Mouse (Mus musculus) forebrain, embryonic 16.5 days (tissue): ENCODE measurements around the gene Fam207a. TPM values are rescaled to one million over a fixed set of nuclear protein-coding genes. Genes with fewer than 3 reads are reported as not detected.

Experiments
- ATAC-seq: fragments of 200-750 bp; cut with Nextera tagmentation; 2 replicates; pipeline ENCODE4 v1.8.0; 2017; ENCODE audit warnings: mild to moderate bottlenecking, moderate library complexity
- H3K27ac ChIP-seq: fragments of 300-500 bp; sonication (generic); 2 replicates; pipeline ENCODE4 v1.5.1; 2014; ENCODE audit warnings: low read length, control low read depth
- H3K27me3 ChIP-seq: fragments of 300-500 bp; sonication (generic); replicated peaks from 2 replicates; pipeline ENCODE4 v1.6.1; 2014; ENCODE audit warnings: low read length; ENCODE audit not compliant: control insufficient read depth, insufficient read depth
- H3K36me3 ChIP-seq: fragments of 300-500 bp; sonication (generic); 2 replicates; pipeline ENCODE4 v1.6.1; 2014; ENCODE audit not compliant: control insufficient read depth, insufficient read depth
- H3K4me1 ChIP-seq: fragments of 300-500 bp; sonication (generic); replicated peaks from 2 replicates; pipeline ENCODE4 v1.6.1; 2014; ENCODE audit warnings: low read length; ENCODE audit not compliant: control insufficient read depth, insufficient read depth
- H3K4me2 ChIP-seq: fragments of 300-500 bp; sonication (generic); 2 replicates; pipeline ENCODE4 v1.6.1; 2014; ENCODE audit warnings: mild to moderate bottlenecking, low read length, control low read depth
- H3K4me3 ChIP-seq: fragments of 300-500 bp; sonication (generic); replicated peaks from 2 replicates; pipeline ENCODE4 v1.5.1; 2014; ENCODE audit warnings: mild to moderate bottlenecking, low read length, control low read depth
- H3K9ac ChIP-seq: fragments of 300-500 bp; sonication (generic); replicated peaks from 2 replicates; pipeline ENCODE4 v1.6.1; 2014; ENCODE audit warnings: low read depth, low read length, control low read depth
- H3K9me3 ChIP-seq: fragments of 300-500 bp; sonication (generic); 2 replicates; pipeline ENCODE4 v1.6.1; 2016; ENCODE audit warnings: low read length; ENCODE audit not compliant: control insufficient read depth
- WGBS: fragments of 180-500 bp; shearing (Covaris S2); extraction: QIAGEN DNeasy Blood & Tissue Kit; methylation state at CpG from one replicate; pipeline ENCODE4 v1.1.7; 2014; 5-methylcytosine and 5-hydroxymethylcytosine counted together
- polyA plus RNA-seq: library from polyadenylated mRNA; unstranded; fragments of >200 nt; fragmentation: Nextera tagmentation; extraction: Ambion mirVana; gene quantifications from 2 replicates; pipeline ENCODE4 v1.2.1, GENCODE M21; 2015

Gene Fam207a
- polyA plus RNA-seq, 1 experiment from 2014 or later, result 42.8 TPM

DNA sequence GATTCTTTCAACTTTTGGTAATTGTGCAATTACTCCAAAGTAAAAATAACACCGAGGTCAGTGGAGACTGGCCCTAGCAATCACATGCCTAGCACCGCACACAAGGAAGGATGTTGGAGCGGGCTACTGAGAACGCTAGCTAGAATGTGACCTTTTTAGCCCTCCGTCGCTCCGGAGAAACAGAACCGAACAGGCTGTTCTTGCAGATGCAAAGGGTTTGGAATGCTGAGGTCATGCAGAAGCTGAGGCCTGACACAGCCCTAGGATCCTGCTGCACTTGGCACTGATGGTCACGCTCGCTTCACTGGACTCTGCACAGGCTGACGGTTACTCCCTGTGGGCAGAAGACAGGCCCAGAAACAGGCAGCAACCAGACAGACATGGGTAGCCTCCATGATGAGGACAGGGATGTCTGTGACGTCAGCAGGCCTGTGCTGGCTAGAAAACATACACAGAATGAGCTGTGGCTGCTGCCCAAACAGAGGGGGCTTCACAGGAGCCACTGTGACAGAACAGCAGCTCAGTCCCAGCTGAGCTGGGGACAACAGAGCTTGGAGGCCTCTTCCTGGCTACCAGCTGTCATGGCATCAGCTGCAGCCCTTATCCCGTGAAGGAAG is 8.5 kb downstream of the Fam207a start:
- Histone ChIP-seq H3K4me2 (no peak overlapping the region), H3K27me3 (no peaks in the 10 kb centered on the region), H3K9me3 (no peaks in the 10 kb centered on the region), H3K4me3 (no peak overlapping the region), H3K4me1 (0 out of 2 replicates have a peak, but pooled peaks cover 3% of the 10 kb centered on the region), H3K27ac (no peak overlapping the region), H3K9ac (no peak overlapping the region), H3K36me3 (peaks cover 13% of the 10 kb centered on the region)
- ATAC-seq, result no peak
- 92% methylated on average over 13 of the region's 13 CpGs for WGBS

DNA sequence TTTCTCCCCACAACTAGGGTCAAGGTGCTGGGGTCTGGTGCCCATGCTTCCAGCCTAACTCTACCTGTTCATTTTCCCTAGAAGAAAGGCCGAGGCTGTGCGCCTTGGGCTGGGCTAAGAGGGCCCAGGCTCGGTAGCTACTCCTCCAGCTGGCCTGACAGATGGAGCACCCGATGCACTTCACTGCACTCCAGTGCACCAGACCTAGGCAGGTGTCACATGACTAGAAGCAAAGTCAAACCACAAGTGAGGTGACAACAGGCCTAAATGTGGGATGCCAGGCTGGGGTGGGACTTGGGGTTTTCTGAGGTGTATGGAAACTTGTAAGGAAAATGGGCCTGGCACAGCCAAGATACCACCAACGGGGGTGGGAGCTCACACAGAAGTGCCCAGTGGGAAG is 9.1 kb downstream of the Fam207a start:
- no peak for ATAC-seq
- WGBS, result 83% methylated on average over 5 of the region's 5 CpGs
- Histone ChIP-seq H3K27ac (no peak overlapping the region), H3K9ac (no peak overlapping the region), H3K9me3 (no peaks in the 10 kb centered on the region), H3K4me3 (no peak overlapping the region), H3K4me2 (no peak overlapping the region), H3K4me1 (0 out of 2 replicates have a peak, but pooled peaks cover 3% of the 10 kb centered on the region), H3K36me3 (peaks cover 8% of the 10 kb centered on the region), H3K27me3 (no peaks in the 10 kb centered on the region)

DNA sequence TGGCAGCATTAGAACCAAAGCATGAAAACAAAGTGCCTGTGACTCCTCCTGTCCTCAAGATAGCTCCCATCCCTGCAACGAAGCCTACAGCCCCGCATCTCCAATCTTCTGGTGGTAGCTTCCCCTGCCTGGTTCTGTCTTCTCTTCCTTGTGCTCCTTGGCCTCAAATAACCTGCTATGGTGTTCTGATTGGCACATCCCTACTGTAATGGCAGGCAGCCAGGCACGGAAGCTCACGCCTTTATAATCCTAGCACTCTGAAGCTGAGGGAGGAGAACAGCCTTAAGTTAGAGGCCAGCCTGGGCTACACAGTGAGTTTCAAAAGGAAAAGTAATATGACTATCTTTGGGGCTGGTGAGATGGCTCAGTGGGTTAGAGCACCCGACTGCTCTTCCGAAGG is 11.4 kb downstream of the Fam207a start:
- Histone ChIP-seq H3K27me3 (no peaks in the 10 kb centered on the region), H3K36me3 (peaks cover 4% of the 10 kb centered on the region; the same call in 1 of the 2 replicates), H3K9me3 (no peaks in the 10 kb centered on the region), H3K4me2 (no peak overlapping the region), H3K4me1 (no peaks in the 10 kb centered on the region), H3K9ac (no peak overlapping the region), H3K27ac (no peak overlapping the region), H3K4me3 (no peak overlapping the region)
- ATAC-seq, result no peak
- 87% methylated on average over 6 of the region's 6 CpGs for WGBS

DNA sequence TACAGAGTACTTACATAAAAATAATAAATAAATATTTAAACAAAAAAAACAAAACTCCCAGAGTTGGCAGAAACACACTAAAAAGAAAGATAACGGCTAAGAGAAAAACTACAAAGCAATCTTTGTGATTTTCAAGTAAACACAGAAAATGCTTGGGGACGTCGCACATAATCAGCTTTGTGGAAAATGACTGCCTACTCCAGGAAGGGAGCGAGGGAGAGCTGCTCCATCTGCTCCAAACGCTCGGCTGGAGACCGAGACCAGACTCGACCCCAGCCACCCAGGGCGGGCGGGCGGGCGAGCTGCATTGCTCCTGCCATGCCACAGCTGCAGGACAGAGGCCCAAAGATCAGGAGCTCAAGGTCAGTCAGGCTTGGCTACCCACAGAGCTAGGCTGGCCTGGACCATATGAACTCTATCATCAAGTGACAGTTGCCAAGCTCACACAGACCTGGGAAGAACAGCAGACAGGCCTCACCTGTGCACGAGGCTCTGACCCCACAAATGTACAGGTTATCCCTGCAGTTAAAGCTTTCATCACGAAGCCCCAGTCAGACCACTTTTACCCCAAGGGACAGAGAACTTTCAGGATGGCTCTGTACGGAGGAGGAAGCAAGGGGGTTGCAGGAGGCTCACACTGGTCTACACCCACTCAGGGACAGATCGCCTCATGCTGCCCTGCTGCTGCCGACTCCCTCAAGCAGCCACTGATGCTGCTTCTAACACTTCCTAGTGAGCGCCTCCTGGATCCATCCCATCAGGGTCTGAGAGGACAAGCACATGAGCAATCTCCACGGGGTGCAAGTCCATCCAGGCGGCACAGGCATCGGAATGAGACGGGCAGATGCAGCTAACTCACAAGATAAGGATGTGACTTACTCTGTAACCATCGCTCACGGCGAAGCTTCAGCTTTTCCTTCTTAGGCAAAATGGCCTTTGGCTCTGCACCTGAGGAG is 12.3 kb downstream of the Fam207a start:
- no peak overlapping the region for H3K27ac ChIP-seq
- no peak overlapping the region for H3K4me3 ChIP-seq
- H3K9me3 ChIP-seq, result no peaks in the 10 kb centered on the region
- H3K4me1 ChIP-seq, result no peaks in the 10 kb centered on the region
- no peak for ATAC-seq
- no peak overlapping the region for H3K9ac ChIP-seq
- H3K4me2 ChIP-seq, result no peak overlapping the region
- 89% methylated on average over 25 of the region's 25 CpGs for WGBS
- no peaks in the 10 kb centered on the region for H3K27me3 ChIP-seq
- peaks cover 4% of the 10 kb centered on the region; the same call in 1 of the 2 replicates for H3K36me3 ChIP-seq

DNA sequence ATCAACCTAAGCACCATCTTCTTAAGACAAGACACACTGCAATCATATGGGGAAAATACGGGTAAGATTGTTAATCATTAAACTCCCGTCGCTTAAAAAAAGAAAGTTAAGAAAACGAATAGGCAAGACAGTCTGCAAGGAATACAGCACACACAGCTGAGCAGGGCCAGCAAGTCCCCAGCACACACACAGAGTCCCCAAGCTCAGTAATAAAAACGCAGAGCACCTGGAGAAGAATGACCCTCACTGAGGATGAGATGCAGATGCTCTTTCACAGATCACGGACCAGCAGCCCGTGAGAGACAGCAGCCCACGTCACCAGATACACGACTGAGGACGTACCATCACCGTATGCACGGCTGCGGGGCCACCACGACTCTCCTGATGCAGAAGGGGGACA is 14.9 kb downstream of the Fam207a start:
- H3K4me2 ChIP-seq, result no peak overlapping the region
- WGBS, result 91% methylated on average over 14 of the region's 14 CpGs

GRCm38 (mm10) chr10:77498254-77498653 is 17.3 kb downstream of the Fam207a start:
- no peak for ATAC-seq
- H3K9me3 ChIP-seq, result no peaks in the 10 kb centered on the region
- H3K4me1 ChIP-seq, result no peaks in the 10 kb centered on the region
- H3K27me3 ChIP-seq, result no peaks in the 10 kb centered on the region
- 91% methylated on average over 6 of the region's 6 CpGs for WGBS
- no peak overlapping the region for H3K27ac ChIP-seq
- H3K4me3 ChIP-seq, result no peak overlapping the region
- no peak overlapping the region for H3K4me2 ChIP-seq
- peaks cover 2% of the 10 kb centered on the region; the same call in 1 of the 2 replicates for H3K36me3 ChIP-seq
- no peak overlapping the region for H3K9ac ChIP-seq

More for the DNA sequence above, 14.9 kb downstream of the Fam207a start:
- Histone ChIP-seq H3K36me3 (peaks cover 4% of the 10 kb centered on the region; the same call in 1 of the 2 replicates), H3K4me1 (no peaks in the 10 kb centered on the region), H3K4me3 (no peak overlapping the region), H3K27ac (no peak overlapping the region), H3K27me3 (no peaks in the 10 kb centered on the region), H3K9ac (no peak overlapping the region), H3K9me3 (no peaks in the 10 kb centered on the region)
- ATAC-seq, result no peak

DNA sequence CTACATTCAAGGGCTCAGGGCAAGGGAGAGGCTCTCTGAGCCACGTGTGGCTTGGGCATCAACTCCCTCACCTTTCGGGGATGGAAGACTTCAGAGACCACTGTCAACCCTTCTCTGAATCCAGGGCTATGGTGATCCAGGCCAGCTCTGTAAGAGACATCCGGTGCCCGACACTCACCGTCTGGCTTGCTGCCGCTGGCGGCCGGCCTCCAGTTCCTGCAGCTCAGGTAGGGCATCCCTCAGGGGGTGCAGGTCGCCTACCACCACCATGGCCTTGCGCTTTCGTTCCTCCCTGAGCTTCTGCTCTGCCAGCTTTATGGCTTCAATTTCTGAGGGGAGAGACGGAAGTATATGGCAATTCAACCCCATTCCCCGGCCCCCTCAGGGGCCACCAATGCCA is 18.4 kb downstream of the Fam207a start:
- Histone ChIP-seq H3K9ac (no peak overlapping the region), H3K36me3 (0 out of 2 replicates have a peak, but pooled peaks cover 2% of the 10 kb centered on the region), H3K27ac (no peak overlapping the region), H3K27me3 (no peaks in the 10 kb centered on the region), H3K9me3 (no peaks in the 10 kb centered on the region), H3K4me3 (no peak overlapping the region), H3K4me1 (no peaks in the 10 kb centered on the region), H3K4me2 (no peak overlapping the region)
- WGBS, result 97% methylated on average over 13 of the region's 13 CpGs
- ATAC-seq, result no peak

DNA sequence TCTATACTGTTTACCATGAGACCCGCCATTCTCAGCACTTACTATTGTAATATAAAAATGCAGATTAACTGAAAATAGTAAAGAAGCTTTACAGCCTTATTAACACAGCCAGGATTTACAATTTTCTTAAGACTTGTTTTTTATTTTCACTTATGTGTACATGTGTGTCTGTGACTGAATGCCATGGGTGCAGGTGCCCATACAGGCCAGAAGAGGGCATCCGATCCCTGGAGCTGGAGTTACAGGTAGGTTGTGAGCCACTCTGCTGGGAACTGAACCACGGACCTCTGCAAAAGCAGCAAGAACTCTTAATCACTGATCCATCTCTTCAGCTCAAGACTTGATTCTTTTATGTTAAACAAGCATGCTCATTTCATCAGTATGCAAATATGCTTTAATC is 22.7 kb downstream of the Fam207a start:
- no peaks in the 10 kb centered on the region for H3K27me3 ChIP-seq
- H3K4me1 ChIP-seq, result no peaks in the 10 kb centered on the region
- no peak overlapping the region for H3K4me3 ChIP-seq
- H3K4me2 ChIP-seq, result no peak overlapping the region
- ATAC-seq, result no peak
- WGBS, result 97% methylated on average over 3 of the region's 3 CpGs
- no peaks in the 10 kb centered on the region for H3K9me3 ChIP-seq
- H3K9ac ChIP-seq, result no peak overlapping the region
- peaks cover 11% of the 10 kb centered on the region; the same call in 1 of the 2 replicates for H3K36me3 ChIP-seq
- H3K27ac ChIP-seq, result no peak overlapping the region

DNA sequence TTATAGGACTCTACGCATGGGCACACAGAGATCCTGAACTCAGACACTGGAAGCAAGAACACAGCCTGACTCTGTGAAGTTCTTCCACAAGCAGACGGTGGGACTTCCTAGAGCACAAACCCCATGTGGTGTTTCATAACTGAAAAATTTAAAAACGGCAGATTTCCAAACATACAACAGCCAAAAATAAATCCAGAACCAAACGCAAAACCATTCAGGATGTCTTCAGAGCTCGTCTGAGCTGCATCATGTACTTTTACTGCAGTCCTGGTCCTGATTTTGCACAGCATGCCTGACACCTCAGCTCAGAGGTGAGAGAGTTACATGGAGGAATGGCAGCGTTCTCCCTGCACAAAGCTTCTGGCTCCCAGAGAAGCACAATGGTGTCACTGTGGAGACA is 24.0 kb downstream of the Fam207a start:
- peaks cover 15% of the 10 kb centered on the region; the same call in 1 of the 2 replicates for H3K36me3 ChIP-seq
- no peak for ATAC-seq

More for the DNA sequence above, 24.0 kb downstream of the Fam207a start:
- no peaks in the 10 kb centered on the region for H3K27me3 ChIP-seq
- no peaks in the 10 kb centered on the region for H3K4me1 ChIP-seq
- H3K27ac ChIP-seq, result no peak overlapping the region
- no peak overlapping the region for H3K9ac ChIP-seq
- no peak overlapping the region for H3K4me2 ChIP-seq
- no peaks in the 10 kb centered on the region for H3K9me3 ChIP-seq
- H3K4me3 ChIP-seq, result no peak overlapping the region
- WGBS, result 92% methylated on average over 6 of the region's 6 CpGs
